8 mouse cellular contexts compared by ENCODE assay signal in genomic region chr10:82689681-82690211, GRCm38 (mm10). TPM values are rescaled to one million over a fixed set of nuclear protein-coding genes. Genes with fewer than 3 reads are reported as not detected.
DNase-seq lines count a peak whose midpoint lies in the region; ATAC-seq lines count a peak whose summit lies in the region.

No protein-coding gene starts in this region.

- H3K4me2 ChIP-seq in forebrain, embryonic 12.5 days = no peak overlapping the region

- no peaks in the 10 kb centered on the region for H3K36me3 ChIP-seq in limb, embryonic 10.5 days
- no peaks in the 10 kb centered on the region for H3K36me3 ChIP-seq in forebrain, embryonic 12.5 days (replicated peaks)

- peak overlapping the region; percentile 85; the same call in 1 of the 2 replicates for H3K27ac ChIP-seq in limb, embryonic 10.5 days
- H3K27ac ChIP-seq in forebrain, embryonic 12.5 days = no peak overlapping the region

- no peak for DNase-seq in frontal cortex, postnatal 14 days (ENCODE audit: low spot score in 2 of 2)
- peak; percentile 40 to 47 for DNase-seq in right cerebral cortex, adult 2 months (ENCODE audit: low spot score in 2 of 2)
- DNase-seq in right cerebral cortex, postnatal 14 days = no peak
- DNase-seq in limb, embryonic 10.5 days (ENCODE audit: low spot score) = no peak
- DNase-seq in thymus, postnatal 0 days (ENCODE audit: low spot score) = no peak
- no peak for DNase-seq in cerebellum, adult 11-12 months

- H3K27me3 ChIP-seq in limb, embryonic 10.5 days (ENCODE audit: low read depth, poor library complexity, severe bottlenecking) = no peaks in the 10 kb centered on the region
- H3K27me3 ChIP-seq in forebrain, embryonic 12.5 days = no peaks in the 10 kb centered on the region

- H3K4me1 ChIP-seq in limb, embryonic 10.5 days = peaks cover 17% of the 10 kb centered on the region
- 0 out of 2 replicates have a peak, but pooled peaks cover 4% of the 10 kb centered on the region for H3K4me1 ChIP-seq in forebrain, embryonic 12.5 days

- peak; percentile 71 for ATAC-seq in frontal cortex, adult (ENCODE audit: low TSS enrichment)
- no peak for ATAC-seq in forebrain, embryonic 12.5 days (ENCODE audit: low FRiP score)

- WGBS in limb, embryonic 10.5 days = 80% methylated on average over 7 of the region's 7 CpGs
- 80% methylated on average over 7 of the region's 7 CpGs for WGBS in forebrain, embryonic 12.5 days

- H3K9ac ChIP-seq in forebrain, embryonic 12.5 days = no peak overlapping the region

- H3K9me3 ChIP-seq in limb, embryonic 10.5 days (replicated peaks) = no peaks in the 10 kb centered on the region
- no peaks in the 10 kb centered on the region for H3K9me3 ChIP-seq in forebrain, embryonic 12.5 days

- H3K4me3 ChIP-seq in limb, embryonic 10.5 days = peak overlapping the region; percentile 43
- H3K4me3 ChIP-seq in forebrain, embryonic 12.5 days (replicated peaks) = no peak overlapping the region

RNA-seq across cellular contexts. Expression of gene Glt8d2, which starts 0.7 kb away (rescaled TPM):
- polyA plus RNA-seq in limb, embryonic 10.5 days (2016; fragmentation: Nextera tagmentation; extraction: Ambion mirVana) = 2.9 and 4.4 TPM in 2 replicates
- 3.7 and 3.8 TPM in 2 replicates for polyA plus RNA-seq in thymus, postnatal 0 days (2015; fragmentation: Nextera tagmentation; extraction: Ambion mirVana)
- 2.8 and 2.9 TPM in 2 replicates for polyA plus RNA-seq in forebrain, embryonic 12.5 days (2016; fragmentation: Nextera tagmentation; extraction: Ambion mirVana)

RNA-seq across cellular contexts. Expression of gene Hcfc2, which starts 6.2 kb away (rescaled TPM):
- polyA plus RNA-seq in limb, embryonic 10.5 days (2016; fragmentation: Nextera tagmentation; extraction: Ambion mirVana) = 18.1 and 27.4 TPM in 2 replicates
- polyA plus RNA-seq in thymus, postnatal 0 days (2015; fragmentation: Nextera tagmentation; extraction: Ambion mirVana) = 32.1 and 34.0 TPM in 2 replicates
- polyA plus RNA-seq in forebrain, embryonic 12.5 days (2016; fragmentation: Nextera tagmentation; extraction: Ambion mirVana) = 46.9 and 50.0 TPM in 2 replicates

Comparison
In these comparisons a context has a peak if more than half of its experiments do, and no peak if none do; other contexts are left out.
1. DNase-seq: peak in right cerebral cortex, adult 2 months (2 of 2); none in frontal cortex, postnatal 14 days (0 of 2), right cerebral cortex, postnatal 14 days (single experiment), limb, embryonic 10.5 days (single experiment), thymus, postnatal 0 days (single experiment) and cerebellum, adult 11-12 months (single experiment).